Mouse (Mus musculus): ENCODE results near the gene Prmt7. TPM values are rescaled to one million over a fixed set of nuclear protein-coding genes. Genes with fewer than 3 reads are reported as not detected.

Prmt7 gene
- total and polyA plus RNA-seq, 3 experiments, result 20.0 to 43.9 (median 22.8) TPM

GRCm38 (mm10) chr8:106299686-106300085 is 89.0 kb downstream of the Prmt7 start:
- no peak for ATAC-seq (ENCODE audit: extremely low read depth, insufficient number of reproducible peaks, low FRiP score, poor library complexity, severe bottlenecking)
- Histone ChIP-seq H3K4me3 (ENCODE audit: low read depth, low read length) (no peak overlapping the region), H3K4me1 (ENCODE audit: insufficient read depth, low read depth, low read length) (no peaks in the 10 kb centered on the region), H3K27me3 (ENCODE audit: insufficient read depth, low read length) (peaks cover 21% of the 10 kb centered on the region), H3K36me3 (replicated peaks) (no peaks in the 10 kb centered on the region), H3K9me3 (replicated peaks) (no peaks in the 10 kb centered on the region)
- DNase-seq (ENCODE audit: low spot score), result no peak
- TF ChIP-seq TAL1 (conservative IDR thresholded peaks at IDR 0.05; ENCODE audit: low read depth, low read length), result no peak
- TF ChIP-seq GATA2 (IDR thresholded peaks at IDR 0.05; ENCODE audit: borderline replicate concordance, low read depth, low read length), result no peak
- no peak for TF ChIP-seq POLR2AphosphoS5 (IDR thresholded peaks at IDR 0.05; ENCODE audit: insufficient replicate concordance, low read depth, low read length)
- no peak for TF ChIP-seq CTCF (IDR thresholded peaks at IDR 0.05; ENCODE audit: low read depth, low read length)
- TF ChIP-seq GATA1 (IDR thresholded peaks at IDR 0.05; ENCODE audit: borderline replicate concordance, low read length), result no peak

- DNase-seq (ENCODE audit: low spot score) (no peak), ATAC-seq (ENCODE audit: extremely low read depth, insufficient number of reproducible peaks, low FRiP score, poor library complexity, severe bottlenecking) (no peak)
- no peaks in the 10 kb centered on the region for H3K9me3 ChIP-seq (replicated peaks)
- peaks cover 21% of the 10 kb centered on the region for H3K27me3 ChIP-seq (ENCODE audit: insufficient read depth, low read length)
- H3K4me1 ChIP-seq (ENCODE audit: insufficient read depth, low read depth, low read length), result no peaks in the 10 kb centered on the region
- H3K4me3 ChIP-seq (ENCODE audit: low read depth, low read length), result no peak overlapping the region
- H3K36me3 ChIP-seq (replicated peaks), result no peaks in the 10 kb centered on the region
- no peak for TF ChIP-seq GATA1 (IDR thresholded peaks at IDR 0.05; ENCODE audit: borderline replicate concordance, low read length)
- TF ChIP-seq CTCF (IDR thresholded peaks at IDR 0.05; ENCODE audit: low read depth, low read length), result no peak
- no peak for TF ChIP-seq POLR2AphosphoS5 (IDR thresholded peaks at IDR 0.05; ENCODE audit: insufficient replicate concordance, low read depth, low read length)
- TF ChIP-seq GATA2 (IDR thresholded peaks at IDR 0.05; ENCODE audit: borderline replicate concordance, low read depth, low read length), result no peak
- TF ChIP-seq TAL1 (conservative IDR thresholded peaks at IDR 0.05; ENCODE audit: low read depth, low read length), result no peak
These were observed 90.3 kb downstream of the Prmt7 start for GRCm38 (mm10) chr8:106300739-106301715.

Other genes starting within 250 kb of the Prmt7 start
- gene Slc12a4, start 244.8 kb upstream of the Prmt7 start, total RNA-seq (2014; fragmentation: Nextera tagmentation), result 3.7 and 4.4 TPM in 2 replicates
- 6.6 and 7.2 TPM in 2 replicates for gene Slc12a4, start 244.8 kb upstream of the Prmt7 start, total RNA-seq (2017)
- gene Slc12a4, start 244.8 kb upstream of the Prmt7 start, polyA plus RNA-seq (2012), result 7.4 and 8.7 TPM in 2 replicates
- gene Dpep3, start 231.5 kb upstream of the Prmt7 start, total RNA-seq (2014; fragmentation: Nextera tagmentation), result not detected in 2 replicates
- 0.05 TPM in 1 of 2 replicates, not detected in the other for gene Dpep3, start 231.5 kb upstream of the Prmt7 start, total RNA-seq (2017)
- gene Dpep3, start 231.5 kb upstream of the Prmt7 start, polyA plus RNA-seq (2012), result not detected in 2 replicates
- gene Dus2, start 219.6 kb upstream of the Prmt7 start, total RNA-seq (2014; fragmentation: Nextera tagmentation), result 20.9 and 21.7 TPM in 2 replicates
- 14.2 and 18.3 TPM in 2 replicates for gene Dus2, start 219.6 kb upstream of the Prmt7 start, total RNA-seq (2017)
- gene Dus2, start 219.6 kb upstream of the Prmt7 start, polyA plus RNA-seq (2012), result 3.6 and 3.9 TPM in 2 replicates
- not detected in 2 replicates for gene Dpep2nb, start 205.0 kb upstream of the Prmt7 start, total RNA-seq (2014; fragmentation: Nextera tagmentation)
- gene Dpep2nb, start 205.0 kb upstream of the Prmt7 start, total RNA-seq (2017), result 0.16 TPM in 1 of 2 replicates, not detected in the other
- gene Dpep2nb, start 205.0 kb upstream of the Prmt7 start, polyA plus RNA-seq (2012), result not detected in 2 replicates
- gene Ddx28, start 199.1 kb upstream of the Prmt7 start, total RNA-seq (2014; fragmentation: Nextera tagmentation), result 9.9 TPM in 2 replicates
- 18.6 and 19.4 TPM in 2 replicates for gene Ddx28, start 199.1 kb upstream of the Prmt7 start, total RNA-seq (2017)
- 22.6 and 26.0 TPM in 2 replicates for gene Ddx28, start 199.1 kb upstream of the Prmt7 start, polyA plus RNA-seq (2012)
- 189 and 192 TPM in 2 replicates for gene Nfatc3, start 152.1 kb upstream of the Prmt7 start, total RNA-seq (2014; fragmentation: Nextera tagmentation)
- 29.6 and 31.0 TPM in 2 replicates for gene Nfatc3, start 152.1 kb upstream of the Prmt7 start, total RNA-seq (2017)
- gene Nfatc3, start 152.1 kb upstream of the Prmt7 start, polyA plus RNA-seq (2012), result 13.0 and 15.0 TPM in 2 replicates
- gene Esrp2, start 74.0 kb upstream of the Prmt7 start, total RNA-seq (2014; fragmentation: Nextera tagmentation), result not detected in 2 replicates
- 0.06 TPM in 1 of 2 replicates, not detected in the other for gene Esrp2, start 74.0 kb upstream of the Prmt7 start, total RNA-seq (2017)
- not detected in 2 replicates for gene Esrp2, start 74.0 kb upstream of the Prmt7 start, polyA plus RNA-seq (2012)
- gene Pla2g15, start 60.5 kb upstream of the Prmt7 start, total RNA-seq (2014; fragmentation: Nextera tagmentation), result 0.83 TPM in 1 of 2 replicates, not detected in the other
- 0.55 and 1.5 TPM in 2 replicates for gene Pla2g15, start 60.5 kb upstream of the Prmt7 start, total RNA-seq (2017)
- 0.29 and 0.39 TPM in 2 replicates for gene Pla2g15, start 60.5 kb upstream of the Prmt7 start, polyA plus RNA-seq (2012)
- gene Slc7a6, start 42.1 kb upstream of the Prmt7 start, total RNA-seq (2014; fragmentation: Nextera tagmentation), result 6.6 and 7.1 TPM in 2 replicates
- 4.1 TPM in 2 replicates for gene Slc7a6, start 42.1 kb upstream of the Prmt7 start, total RNA-seq (2017)
- gene Slc7a6, start 42.1 kb upstream of the Prmt7 start, polyA plus RNA-seq (2012), result 1.0 and 1.3 TPM in 2 replicates
- gene Slc7a6os, start within 50 bp of the Prmt7 start, total RNA-seq (2014; fragmentation: Nextera tagmentation), result 32.7 and 36.3 TPM in 2 replicates
- gene Slc7a6os, start within 50 bp of the Prmt7 start, total RNA-seq (2017), result 41.0 and 45.6 TPM in 2 replicates
- 24.1 and 25.6 TPM in 2 replicates for gene Slc7a6os, start within 50 bp of the Prmt7 start, polyA plus RNA-seq (2012)
- gene Smpd3, start 127.1 kb downstream of the Prmt7 start, total RNA-seq (2014; fragmentation: Nextera tagmentation), result not detected in 2 replicates
- gene Smpd3, start 127.1 kb downstream of the Prmt7 start, total RNA-seq (2017), result 0.06 TPM in 1 of 2 replicates, not detected in the other
- not detected in 2 replicates for gene Smpd3, start 127.1 kb downstream of the Prmt7 start, polyA plus RNA-seq (2012)
- gene Zfp90, start 204.4 kb downstream of the Prmt7 start, total RNA-seq (2014; fragmentation: Nextera tagmentation), result not detected in 2 replicates
- 0.22 and 0.29 TPM in 2 replicates for gene Zfp90, start 204.4 kb downstream of the Prmt7 start, total RNA-seq (2017)
- not detected in 2 replicates for gene Zfp90, start 204.4 kb downstream of the Prmt7 start, polyA plus RNA-seq (2012)

All from G1E (cell line).